Mouse (Mus musculus) right cerebral cortex, postnatal 4 days (tissue): ENCODE data around the gene A930004D18Rik.
A peak's percentile ranks its signal among the peaks of the same experiment; 100 is the strongest.

Experiments used
- DNase-seq: peaks from one replicate; pipeline ENCODE4 v3.0.0-alpha.2; 2022

A930004D18Rik gene

GRCm38 (mm10) chr2:18052581-18052980 lies 15.0 kb upstream of the A930004D18Rik start:
- DNase-seq: no peak

- DNase-seq: no peak
These were observed 14.3 kb upstream of the A930004D18Rik start for GRCm38 (mm10) chr2:18051831-18052170.

- no peak for DNase-seq
These were observed 13.7 kb upstream of the A930004D18Rik start for GRCm38 (mm10) chr2:18051026-18051830.

- no peak for DNase-seq
These were observed 13.0 kb upstream of the A930004D18Rik start for GRCm38 (mm10) chr2:18050541-18050985.

GRCm38 (mm10) chr2:18050018-18050417 lies 12.5 kb upstream of the A930004D18Rik start:
- DNase-seq: no peak

- DNase-seq: no peak
These were observed 11.8 kb upstream of the A930004D18Rik start for GRCm38 (mm10) chr2:18049279-18049821.

- no peak for DNase-seq
These were observed 11.0 kb upstream of the A930004D18Rik start, which contains the start of gene Skida1 for GRCm38 (mm10) chr2:18048453-18049075. Gene Skida1 (minus strand): TSS chr2:18049051.

- DNase-seq: peak; percentile 71
These were observed 10.3 kb upstream of the A930004D18Rik start for GRCm38 (mm10) chr2:18047646-18048452.

- DNase-seq: peak; percentile 68
These were observed 9.5 kb upstream of the A930004D18Rik start for GRCm38 (mm10) chr2:18046758-18047645.

- no peak for DNase-seq
These were observed 8.6 kb upstream of the A930004D18Rik start for GRCm38 (mm10) chr2:18046186-18046585.

GRCm38 (mm10) chr2:18045781-18046181 lies 8.2 kb upstream of the A930004D18Rik start:
- no peak for DNase-seq

GRCm38 (mm10) chr2:18045143-18045780 lies 7.7 kb upstream of the A930004D18Rik start:
- DNase-seq: no peak

GRCm38 (mm10) chr2:18041199-18041885 lies 3.8 kb upstream of the A930004D18Rik start:
- peak; percentile 55 for DNase-seq

- no peak for DNase-seq
These were observed 3.0 kb upstream of the A930004D18Rik start for GRCm38 (mm10) chr2:18040347-18041160.

GRCm38 (mm10) chr2:18039566-18040290 lies 2.2 kb upstream of the A930004D18Rik start:
- DNase-seq: peak; percentile 60

- DNase-seq: no peak
These were observed 1.4 kb upstream of the A930004D18Rik start for GRCm38 (mm10) chr2:18038895-18039371.

GRCm38 (mm10) chr2:18038141-18038752 lies 710 bp upstream of the A930004D18Rik start:
- DNase-seq: no peak
